Mouse (Mus musculus): ENCODE measurements at regions not wholly inside any gene's neighbourhood (a gene's known extent, or its start where the extent isn't known, plus 50 kb on each side); places are given as distances from the start of the nearest gene placed in this dataset.

- Histone ChIP-seq H3K27me3 (ENCODE audit: control insufficient read depth, insufficient read depth, low read length) (no peaks in the 10 kb centered on the region), H3K4me1 (replicated peaks; ENCODE audit: control insufficient read depth, insufficient read depth, low read length) (no peaks in the 10 kb centered on the region), H3K9ac (no peak overlapping the region), H3K4me3 (replicated peaks; ENCODE audit: low read length) (no peak overlapping the region), H3K4me2 (replicated peaks) (no peak overlapping the region), H3K27ac (no peak overlapping the region), H3K9me3 (ENCODE audit: control insufficient read depth, low read length) (no peaks in the 10 kb centered on the region), H3K36me3 (replicated peaks; ENCODE audit: control insufficient read depth, insufficient read depth) (no peaks in the 10 kb centered on the region)
- no peak for DNase-seq (ENCODE audit: low spot score)
- no peak for ATAC-seq (ENCODE audit: low FRiP score)
- 96% methylated on average over 2 of the region's 2 CpGs for WGBS
Measured at GRCm38 (mm10) chr2:79090273-79090672, 165.0 kb upstream of the Itga4 start.

DNA sequence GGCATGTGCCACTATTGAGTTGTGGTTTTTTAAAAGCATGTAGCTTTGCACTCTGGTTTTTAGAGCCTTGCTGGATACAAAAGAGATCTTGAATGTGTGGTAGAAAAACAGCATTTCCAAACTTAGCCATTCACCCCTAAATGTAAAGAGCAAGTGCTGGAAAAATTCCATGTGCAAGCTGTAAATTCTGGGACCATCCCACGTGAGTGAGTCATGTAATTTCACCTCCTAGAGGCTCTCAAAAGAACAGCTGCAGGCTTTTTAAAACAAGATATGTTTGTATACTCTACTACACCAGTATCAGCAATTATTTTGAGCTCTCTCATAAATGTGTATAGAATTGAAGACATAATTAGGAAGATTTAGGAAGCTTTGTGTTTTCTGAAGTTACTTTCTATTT is 160.9 kb upstream of the Itga4 start:
- Histone ChIP-seq H3K27me3 (ENCODE audit: control insufficient read depth, insufficient read depth, low read length) (no peaks in the 10 kb centered on the region), H3K4me1 (replicated peaks; ENCODE audit: control insufficient read depth, insufficient read depth, low read length) (no peaks in the 10 kb centered on the region), H3K9me3 (ENCODE audit: control insufficient read depth, low read length) (no peaks in the 10 kb centered on the region), H3K4me3 (replicated peaks; ENCODE audit: low read length) (no peak overlapping the region), H3K36me3 (replicated peaks; ENCODE audit: control insufficient read depth, insufficient read depth) (no peaks in the 10 kb centered on the region), H3K4me2 (replicated peaks) (no peak overlapping the region), H3K9ac (no peak overlapping the region), H3K27ac (no peak overlapping the region)
- 46% methylated on average over 1 of the region's 1 CpGs for WGBS
- no peak for ATAC-seq (ENCODE audit: low FRiP score)
- no peak for DNase-seq (ENCODE audit: low spot score)

DNA sequence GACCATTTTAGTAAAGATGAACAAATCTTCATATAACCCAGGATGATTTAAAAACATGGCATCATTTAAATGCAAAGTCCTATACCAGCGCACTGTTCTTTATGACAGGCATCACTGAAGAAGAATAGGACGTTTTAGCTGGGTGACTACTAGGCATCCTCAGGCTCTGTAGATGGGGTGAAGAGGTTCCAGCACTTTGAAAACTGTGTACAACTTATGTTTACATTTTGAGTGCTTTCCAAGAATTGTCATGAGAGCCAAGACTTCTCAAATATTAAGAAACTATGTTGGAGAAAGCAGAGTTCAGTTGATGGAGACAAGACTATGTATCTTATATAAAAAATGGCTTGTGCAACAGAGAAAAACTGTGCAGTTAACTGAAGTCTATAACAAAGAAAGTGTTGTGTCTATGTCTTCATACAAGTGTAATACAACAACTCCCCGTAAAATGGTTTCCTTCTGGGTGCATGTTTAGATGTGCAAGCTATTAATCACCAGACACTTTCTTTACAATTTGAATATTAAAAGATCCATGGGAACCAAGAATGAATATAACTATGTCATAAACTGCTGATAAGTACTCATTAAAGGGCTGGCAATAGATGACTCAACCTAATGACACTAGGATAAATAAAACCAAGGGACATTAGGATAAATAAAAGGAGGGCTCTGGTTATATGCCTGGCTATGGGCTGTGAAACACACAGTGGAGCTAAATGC is 158.5 kb upstream of the Itga4 start:
- DNase-seq (ENCODE audit: low spot score) (no peak), ATAC-seq (ENCODE audit: low FRiP score) (no peak)
- no peaks in the 10 kb centered on the region for H3K36me3 ChIP-seq (replicated peaks; ENCODE audit: control insufficient read depth, insufficient read depth)
- H3K4me1 ChIP-seq (replicated peaks; ENCODE audit: control insufficient read depth, insufficient read depth, low read length): no peaks in the 10 kb centered on the region
- H3K9me3 ChIP-seq (ENCODE audit: control insufficient read depth, low read length): no peaks in the 10 kb centered on the region
- H3K27ac ChIP-seq: no peak overlapping the region
- 86% methylated on average over 3 of the region's 3 CpGs for WGBS
- H3K4me3 ChIP-seq (replicated peaks; ENCODE audit: low read length): no peak overlapping the region
- no peak overlapping the region for H3K4me2 ChIP-seq (replicated peaks)
- no peaks in the 10 kb centered on the region for H3K27me3 ChIP-seq (ENCODE audit: control insufficient read depth, insufficient read depth, low read length)
- H3K9ac ChIP-seq: no peak overlapping the region

GRCm38 (mm10) chr2:79099601-79100000 is 155.6 kb upstream of the Itga4 start:
- Histone ChIP-seq H3K4me1 (replicated peaks; ENCODE audit: control insufficient read depth, insufficient read depth, low read length) (no peaks in the 10 kb centered on the region), H3K4me3 (replicated peaks; ENCODE audit: low read length) (no peak overlapping the region), H3K4me2 (replicated peaks) (no peak overlapping the region), H3K36me3 (replicated peaks; ENCODE audit: control insufficient read depth, insufficient read depth) (no peaks in the 10 kb centered on the region), H3K27me3 (ENCODE audit: control insufficient read depth, insufficient read depth, low read length) (no peaks in the 10 kb centered on the region), H3K9ac (no peak overlapping the region), H3K9me3 (ENCODE audit: control insufficient read depth, low read length) (no peaks in the 10 kb centered on the region), H3K27ac (no peak overlapping the region)
- DNase-seq (ENCODE audit: low spot score): no peak
- no peak for ATAC-seq (ENCODE audit: low FRiP score)
- 94% methylated on average over 1 of the region's 1 CpGs for WGBS

DNA sequence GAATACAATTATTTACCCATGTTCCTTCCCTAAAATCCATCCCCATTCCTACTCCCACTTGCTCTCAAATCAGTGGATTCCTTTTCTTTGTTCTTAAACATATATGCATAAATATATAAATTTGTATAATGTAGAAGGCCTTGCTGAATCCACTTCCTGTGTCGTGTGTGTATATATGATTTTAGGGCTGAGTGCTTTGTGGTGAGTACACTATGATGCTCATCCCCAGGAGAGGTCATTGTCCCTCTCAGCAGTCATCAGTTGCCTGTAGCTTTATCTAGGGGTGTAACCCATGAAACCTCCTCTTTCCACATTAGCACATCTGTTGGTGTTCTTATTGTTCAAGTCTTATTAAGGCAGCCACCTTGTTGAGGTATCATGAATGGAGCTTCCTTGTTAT is 143.6 kb upstream of the Itga4 start:
- no peaks in the 10 kb centered on the region for H3K36me3 ChIP-seq (replicated peaks; ENCODE audit: control insufficient read depth, insufficient read depth)
- H3K27ac ChIP-seq: no peak overlapping the region
- whole genome bisulfite sequencing: 95% methylated on average over 1 of the region's 1 CpGs
- no peak for ATAC-seq (ENCODE audit: low FRiP score)
- H3K27me3 ChIP-seq (ENCODE audit: control insufficient read depth, insufficient read depth, low read length): no peaks in the 10 kb centered on the region
- no peak overlapping the region for H3K4me3 ChIP-seq (replicated peaks; ENCODE audit: low read length)
- no peak overlapping the region for H3K9ac ChIP-seq
- no peak for DNase-seq (ENCODE audit: low spot score)
- H3K9me3 ChIP-seq (ENCODE audit: control insufficient read depth, low read length): no peaks in the 10 kb centered on the region
- H3K4me2 ChIP-seq (replicated peaks): no peak overlapping the region
- H3K4me1 ChIP-seq (replicated peaks; ENCODE audit: control insufficient read depth, insufficient read depth, low read length): no peaks in the 10 kb centered on the region

- 95% methylated on average over 1 of the region's 1 CpGs for WGBS
- Histone ChIP-seq H3K4me2 (replicated peaks) (no peak overlapping the region), H3K9me3 (ENCODE audit: control insufficient read depth, low read length) (no peaks in the 10 kb centered on the region), H3K27me3 (ENCODE audit: control insufficient read depth, insufficient read depth, low read length) (no peaks in the 10 kb centered on the region), H3K9ac (no peak overlapping the region), H3K4me3 (replicated peaks; ENCODE audit: low read length) (no peak overlapping the region), H3K4me1 (replicated peaks; ENCODE audit: control insufficient read depth, insufficient read depth, low read length) (no peaks in the 10 kb centered on the region), H3K27ac (no peak overlapping the region), H3K36me3 (replicated peaks; ENCODE audit: control insufficient read depth, insufficient read depth) (no peaks in the 10 kb centered on the region)
- ATAC-seq (ENCODE audit: low FRiP score) (no peak), DNase-seq (ENCODE audit: low spot score) (no peak)
Measured at GRCm38 (mm10) chr2:79112076-79112475, 143.2 kb upstream of the Itga4 start.

DNA sequence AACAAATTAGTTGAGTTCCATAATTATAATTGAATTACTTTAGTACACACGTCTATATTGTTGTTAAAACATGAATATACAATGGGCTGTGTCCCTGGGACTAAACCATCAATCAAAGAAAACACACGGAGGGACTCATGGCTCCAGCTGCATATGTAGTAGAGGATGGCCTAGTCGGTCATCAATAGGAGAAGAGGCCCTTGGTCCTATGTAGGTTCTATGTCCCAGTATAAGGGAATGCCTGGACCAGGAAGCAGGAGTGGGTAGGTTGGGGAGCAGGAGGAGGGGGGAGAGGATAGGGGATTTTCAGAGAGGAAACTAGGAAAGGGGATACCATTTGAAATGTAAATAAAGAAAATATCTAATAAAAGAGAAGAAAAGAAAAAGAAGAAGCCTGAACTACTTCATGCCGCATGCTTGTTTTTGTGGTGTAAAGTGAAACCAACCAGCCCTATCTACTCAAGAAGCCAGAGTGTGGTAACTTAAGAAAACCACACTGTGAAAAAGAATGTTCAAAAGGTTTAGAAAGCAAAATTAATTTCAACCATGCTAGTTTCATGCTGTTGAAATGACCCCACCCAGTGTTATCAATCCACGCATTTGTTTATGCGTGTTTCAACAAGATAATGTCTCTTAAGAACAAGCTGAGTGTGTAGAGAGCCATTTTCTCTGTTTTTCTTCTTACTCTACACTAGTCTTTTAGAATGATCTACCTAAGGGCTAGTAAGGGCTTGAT is 134.4 kb upstream of the Itga4 start:
- ATAC-seq (ENCODE audit: low FRiP score) (no peak), DNase-seq (ENCODE audit: low spot score) (no peak)
- no peak overlapping the region for H3K4me3 ChIP-seq (replicated peaks; ENCODE audit: low read length)
- H3K27ac ChIP-seq: no peak overlapping the region
- H3K4me2 ChIP-seq (replicated peaks): no peak overlapping the region
- H3K9ac ChIP-seq: no peak overlapping the region
- 90% methylated on average over 6 of the region's 6 CpGs for WGBS
- H3K4me1 ChIP-seq (replicated peaks; ENCODE audit: control insufficient read depth, insufficient read depth, low read length): no peaks in the 10 kb centered on the region
- no peaks in the 10 kb centered on the region for H3K27me3 ChIP-seq (ENCODE audit: control insufficient read depth, insufficient read depth, low read length)
- no peaks in the 10 kb centered on the region for H3K36me3 ChIP-seq (replicated peaks; ENCODE audit: control insufficient read depth, insufficient read depth)
- no peaks in the 10 kb centered on the region for H3K9me3 ChIP-seq (ENCODE audit: control insufficient read depth, low read length)

- no peak overlapping the region for H3K4me2 ChIP-seq (replicated peaks)
Measured at GRCm38 (mm10) chr2:79122530-79122929, 132.7 kb upstream of the Itga4 start.

DNA sequence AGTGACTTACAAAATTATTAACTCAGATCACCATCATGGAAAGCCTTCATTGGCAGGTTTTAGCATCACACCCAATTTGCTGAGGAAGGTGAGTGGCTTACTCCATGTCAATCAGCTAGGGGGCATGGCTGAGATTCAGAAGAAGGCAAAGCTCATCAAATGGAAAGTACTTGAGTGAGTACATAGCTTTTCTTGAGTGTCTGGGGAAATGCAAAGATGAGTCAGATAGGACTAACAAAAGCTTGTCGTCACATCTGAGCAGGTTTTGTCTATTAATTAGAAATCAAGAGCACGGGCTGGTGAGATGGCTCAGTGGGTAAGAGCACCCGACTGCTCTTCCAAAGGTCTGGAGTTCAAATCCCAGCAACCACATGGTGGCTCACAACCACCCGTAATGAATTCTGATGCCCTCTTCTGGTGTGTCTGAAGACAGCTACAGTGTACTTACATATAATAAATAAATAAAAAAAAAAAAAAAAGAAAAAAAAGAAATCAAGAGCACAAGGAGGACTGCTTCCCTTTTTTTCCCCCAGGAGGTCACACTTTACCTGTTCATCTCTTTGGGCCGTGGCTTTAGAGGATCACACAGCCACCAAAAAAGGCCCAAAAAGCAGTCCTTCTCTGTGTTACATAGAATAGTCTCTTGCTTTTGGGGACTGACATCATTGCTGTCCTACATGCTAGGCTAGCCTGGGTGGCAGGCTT is 130.8 kb upstream of the Itga4 start:
- Histone ChIP-seq H3K27me3 (ENCODE audit: control insufficient read depth, insufficient read depth, low read length) (no peaks in the 10 kb centered on the region), H3K4me2 (replicated peaks) (no peak overlapping the region), H3K4me1 (replicated peaks; ENCODE audit: control insufficient read depth, insufficient read depth, low read length) (no peaks in the 10 kb centered on the region), H3K4me3 (replicated peaks; ENCODE audit: low read length) (no peak overlapping the region), H3K27ac (no peak overlapping the region), H3K9ac (no peak overlapping the region), H3K36me3 (replicated peaks; ENCODE audit: control insufficient read depth, insufficient read depth) (no peaks in the 10 kb centered on the region), H3K9me3 (ENCODE audit: control insufficient read depth, low read length) (no peaks in the 10 kb centered on the region)
- no peak for DNase-seq (ENCODE audit: low spot score)
- ATAC-seq (ENCODE audit: low FRiP score): no peak
- 94% methylated on average over 4 of the region's 5 CpGs for WGBS

More at GRCm38 (mm10) chr2:79122530-79122929, 132.7 kb upstream of the Itga4 start:
- H3K4me3 ChIP-seq (replicated peaks; ENCODE audit: low read length): no peak overlapping the region
- H3K9me3 ChIP-seq (ENCODE audit: control insufficient read depth, low read length): no peaks in the 10 kb centered on the region
- H3K27ac ChIP-seq: no peak overlapping the region
- H3K27me3 ChIP-seq (ENCODE audit: control insufficient read depth, insufficient read depth, low read length): no peaks in the 10 kb centered on the region
- no peaks in the 10 kb centered on the region for H3K4me1 ChIP-seq (replicated peaks; ENCODE audit: control insufficient read depth, insufficient read depth, low read length)
- no peaks in the 10 kb centered on the region for H3K36me3 ChIP-seq (replicated peaks; ENCODE audit: control insufficient read depth, insufficient read depth)
- H3K9ac ChIP-seq: no peak overlapping the region
- DNase-seq (ENCODE audit: low spot score) (no peak), ATAC-seq (ENCODE audit: low FRiP score) (no peak)
